Mouse (Mus musculus) neural tube, embryonic 15.5 days (tissue): ENCODE measurements around the gene Acp6. TPM values are rescaled to one million over a fixed set of nuclear protein-coding genes. Genes with fewer than 3 reads are reported as not detected.

Source experiments
- ATAC-seq: fragments of 200-750 bp; cut with Nextera tagmentation; 2 replicates; pipeline ENCODE4 v1.8.0; 2017; ENCODE audit warnings: mild to moderate bottlenecking, moderate TSS enrichment, moderate library complexity; ENCODE audit not compliant: low FRiP score
- H3K27ac ChIP-seq: fragments of 300-500 bp; sonication (generic); replicated peaks from 2 replicates; pipeline ENCODE4 v1.5.1; 2015; ENCODE audit warnings: mild to moderate bottlenecking, inconsistent platforms
- H3K27me3 ChIP-seq: fragments of 300-500 bp; sonication (generic); replicated peaks from 2 replicates; pipeline ENCODE4 v1.6.1; 2015; ENCODE audit warnings: inconsistent platforms
- H3K36me3 ChIP-seq: fragments of 300-500 bp; sonication (generic); 2 replicates; pipeline ENCODE4 v1.6.1; 2015; ENCODE audit warnings: inconsistent platforms
- H3K4me1 ChIP-seq: fragments of 300-500 bp; sonication (generic); 2 replicates; pipeline ENCODE4 v1.6.1; 2015; ENCODE audit warnings: inconsistent platforms
- H3K4me2 ChIP-seq: fragments of 300-500 bp; sonication (generic); 2 replicates; pipeline ENCODE4 v1.6.1; 2015; ENCODE audit warnings: inconsistent platforms, mild to moderate bottlenecking, moderate library complexity
- H3K4me3 ChIP-seq: fragments of 300-500 bp; sonication (generic); replicated peaks from 2 replicates; pipeline ENCODE4 v1.5.1; 2015; ENCODE audit warnings: mild to moderate bottlenecking, inconsistent platforms
- H3K9ac ChIP-seq: fragments of 300-500 bp; sonication (generic); replicated peaks from 2 replicates; pipeline ENCODE4 v1.6.1; 2015; ENCODE audit warnings: mild to moderate bottlenecking, inconsistent platforms
- H3K9me3 ChIP-seq: fragments of 300-500 bp; sonication (generic); replicated peaks from 2 replicates; pipeline ENCODE4 v1.6.1; 2016; ENCODE audit warnings: inconsistent platforms
- WGBS: fragments of 180-500 bp; shearing (Covaris S2); methylation state at CpG from one replicate; pipeline ENCODE4 v1.1.7; 2015; ENCODE audit warnings: mixed read lengths; 5-methylcytosine and 5-hydroxymethylcytosine counted together
- polyA plus RNA-seq: library from polyadenylated mRNA; unstranded; fragments of >200 nt; fragmentation: Nextera tagmentation; extraction: Ambion mirVana; gene quantifications from 2 replicates; pipeline ENCODE4 v1.2.1, GENCODE M21; 2015

Gene Acp6
- polyA plus RNA-seq, 1 experiment from 2014 or later = 21.8 TPM

DNA sequence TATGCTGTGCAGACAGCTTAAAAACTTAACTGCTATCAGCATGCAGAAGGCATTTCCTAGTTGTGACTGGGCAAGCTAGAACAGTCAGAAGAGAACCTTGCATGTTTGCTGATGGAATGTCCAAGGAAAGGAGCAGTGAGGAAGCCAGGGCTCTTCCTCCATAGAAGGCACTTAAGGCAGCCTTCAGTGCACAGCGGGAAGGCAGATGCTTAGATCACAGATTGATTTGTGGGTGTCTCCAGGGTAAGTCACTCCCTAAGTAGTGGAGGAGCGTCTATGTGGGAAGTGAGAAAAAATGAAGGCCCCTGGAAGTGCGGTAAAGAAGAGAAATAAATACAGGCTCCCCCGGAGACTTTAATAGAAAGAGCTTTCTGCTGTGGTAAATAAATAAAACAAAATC lies 40.7 kb downstream of the Acp6 start:
- Histone ChIP-seq H3K9ac (no peak overlapping the region), H3K4me2 (no peak overlapping the region), H3K4me3 (no peak overlapping the region), H3K36me3 (no peaks in the 10 kb centered on the region), H3K27ac (no peak overlapping the region), H3K9me3 (no peaks in the 10 kb centered on the region), H3K4me1 (peaks cover 9% of the 10 kb centered on the region; the same call in 1 of the 2 replicates), H3K27me3 (no peaks in the 10 kb centered on the region)
- no peak for ATAC-seq
- 15% methylated on average over 4 of the region's 4 CpGs for WGBS

DNA sequence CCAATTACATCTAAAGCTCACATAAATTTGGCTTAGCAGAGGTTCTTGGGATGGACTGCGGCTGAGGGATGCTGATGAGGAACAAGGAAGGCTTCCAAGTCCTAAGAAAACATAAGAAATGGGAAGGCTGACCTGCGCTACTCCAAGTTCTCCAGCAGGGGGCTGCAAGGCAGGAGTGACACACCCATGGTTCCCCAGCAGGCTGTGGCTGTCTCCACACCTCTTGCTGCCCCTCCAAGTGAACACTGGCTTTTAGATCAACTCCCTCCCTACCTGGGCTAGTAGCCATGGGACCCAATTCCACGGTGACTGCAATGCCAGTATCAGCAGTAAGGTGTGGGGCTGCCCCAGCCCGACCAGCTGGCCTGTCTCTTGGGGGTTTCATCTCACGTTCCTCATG lies 43.4 kb downstream of the Acp6 start:
- Histone ChIP-seq H3K36me3 (peaks cover 26% of the 10 kb centered on the region), H3K4me1 (peaks cover 9% of the 10 kb centered on the region; the same call in 1 of the 2 replicates), H3K9ac (no peak overlapping the region), H3K4me2 (no peak overlapping the region), H3K27me3 (no peaks in the 10 kb centered on the region), H3K9me3 (no peaks in the 10 kb centered on the region), H3K27ac (no peak overlapping the region), H3K4me3 (no peak overlapping the region)
- WGBS = 52% methylated on average over 5 of the region's 5 CpGs
- ATAC-seq = peak; percentile 23; the same call in 1 of the 2 replicates

DNA sequence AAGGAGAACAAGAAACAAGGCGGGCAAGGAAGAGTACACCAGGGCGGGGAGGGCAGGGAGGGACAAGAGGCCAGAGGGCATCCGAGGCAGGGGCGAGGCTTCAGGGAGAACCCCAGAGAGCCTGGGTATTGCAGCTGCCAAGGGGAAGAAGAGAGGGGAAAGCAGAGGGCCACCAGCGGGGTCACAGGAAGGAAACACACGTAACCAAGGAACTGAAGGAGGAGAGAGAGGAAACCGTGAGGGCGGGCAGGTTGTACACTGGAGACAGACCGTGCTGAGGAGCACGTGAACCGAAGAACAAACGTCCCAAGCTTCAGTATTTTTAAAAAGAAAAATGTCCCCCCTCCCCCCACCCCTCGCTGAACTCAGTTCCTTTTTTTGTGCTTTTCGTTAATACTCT lies 45.3 kb downstream of the Acp6 start:
- Histone ChIP-seq H3K27me3 (no peaks in the 10 kb centered on the region), H3K4me2 (no peak overlapping the region), H3K9ac (no peak overlapping the region), H3K27ac (no peak overlapping the region), H3K9me3 (no peaks in the 10 kb centered on the region), H3K36me3 (peaks cover 45% of the 10 kb centered on the region), H3K4me3 (no peak overlapping the region), H3K4me1 (peaks cover 9% of the 10 kb centered on the region)
- no peak for ATAC-seq
- WGBS = 81% methylated on average over 14 of the region's 14 CpGs

DNA sequence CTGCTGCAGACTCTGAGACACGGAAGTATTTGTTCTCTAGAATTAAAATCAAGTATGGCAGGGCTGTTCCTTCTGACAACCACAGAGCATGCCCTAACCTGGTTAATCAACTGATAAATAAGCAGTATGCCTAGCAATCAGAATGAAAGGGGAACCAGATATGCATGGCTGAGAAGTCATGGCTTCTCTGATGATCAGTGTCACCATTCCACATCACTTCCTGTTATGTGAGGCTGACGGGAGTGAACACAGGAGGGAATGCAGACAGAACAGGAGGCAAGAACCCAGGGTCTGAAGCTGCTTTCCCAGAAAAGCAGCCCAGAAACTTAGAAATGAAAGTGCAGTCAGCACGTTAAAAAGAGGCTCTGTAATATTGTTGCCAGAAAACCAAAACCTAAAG lies 47.9 kb downstream of the Acp6 start:
- peaks cover 4% of the 10 kb centered on the region; the same call in 1 of the 2 replicates for H3K4me1 ChIP-seq
- no peaks in the 10 kb centered on the region for H3K27me3 ChIP-seq
- no peak overlapping the region for H3K9ac ChIP-seq
- H3K36me3 ChIP-seq = peaks cover 70% of the 10 kb centered on the region
- H3K27ac ChIP-seq = no peak overlapping the region
- no peak overlapping the region for H3K4me2 ChIP-seq
- no peak overlapping the region for H3K4me3 ChIP-seq
- 69% methylated on average over 3 of the region's 3 CpGs for WGBS
- ATAC-seq = no peak
- no peaks in the 10 kb centered on the region for H3K9me3 ChIP-seq

DNA sequence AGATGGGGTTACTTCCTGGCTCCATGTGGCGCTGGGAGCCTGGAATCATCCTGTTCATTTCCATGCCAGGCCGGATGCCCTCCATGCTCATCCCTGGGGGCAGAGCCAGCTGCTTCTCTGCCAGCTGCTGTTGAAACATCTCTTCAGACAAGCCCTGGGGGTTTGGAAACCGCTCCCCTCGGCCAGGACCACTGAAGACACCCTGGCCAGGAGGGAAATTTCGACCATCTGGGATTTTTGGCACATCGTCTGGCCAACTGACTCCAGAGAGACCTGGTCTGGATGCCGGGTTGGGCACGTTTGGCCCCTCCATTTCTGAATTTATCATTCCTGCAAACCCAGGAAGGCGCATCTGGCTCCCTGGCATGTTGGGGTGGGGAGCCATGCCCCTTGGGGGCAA lies 50.8 kb downstream of the Acp6 start:
- Histone ChIP-seq H3K4me1 (peaks cover 4% of the 10 kb centered on the region; the same call in 1 of the 2 replicates), H3K36me3 (peaks cover 94% of the 10 kb centered on the region), H3K27me3 (no peaks in the 10 kb centered on the region), H3K4me3 (no peak overlapping the region), H3K27ac (no peak overlapping the region), H3K9ac (no peak overlapping the region), H3K9me3 (no peaks in the 10 kb centered on the region), H3K4me2 (no peak overlapping the region)
- ATAC-seq = no peak
- 70% methylated on average over 9 of the region's 9 CpGs for WGBS

DNA sequence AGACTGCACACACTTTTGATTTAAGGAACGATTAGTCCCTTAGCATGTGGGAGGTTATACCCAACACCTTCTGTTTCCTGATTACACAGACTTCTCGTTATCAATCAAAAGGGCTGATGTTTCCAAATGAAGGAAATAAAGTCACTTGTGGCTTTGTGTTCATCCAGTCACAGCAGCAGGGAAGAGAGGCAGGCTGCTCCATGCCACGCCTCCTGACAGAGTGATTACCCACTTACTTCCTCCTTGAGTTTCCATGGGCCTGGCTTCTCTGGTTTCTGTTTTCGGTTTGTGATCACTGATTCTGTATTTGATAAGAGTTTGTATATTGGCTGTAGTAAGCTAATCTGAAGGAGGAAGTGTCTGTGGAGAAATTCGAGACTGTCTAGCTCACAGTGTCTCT lies 52.6 kb downstream of the Acp6 start:
- Histone ChIP-seq H3K4me3 (no peak overlapping the region), H3K27me3 (no peaks in the 10 kb centered on the region), H3K4me1 (peaks cover 7% of the 10 kb centered on the region; the same call in 1 of the 2 replicates), H3K36me3 (peaks cover 93% of the 10 kb centered on the region), H3K27ac (no peak overlapping the region), H3K4me2 (no peak overlapping the region), H3K9me3 (no peaks in the 10 kb centered on the region), H3K9ac (no peak overlapping the region)
- no peak for ATAC-seq
- 95% methylated on average over 5 of the region's 5 CpGs for WGBS

DNA sequence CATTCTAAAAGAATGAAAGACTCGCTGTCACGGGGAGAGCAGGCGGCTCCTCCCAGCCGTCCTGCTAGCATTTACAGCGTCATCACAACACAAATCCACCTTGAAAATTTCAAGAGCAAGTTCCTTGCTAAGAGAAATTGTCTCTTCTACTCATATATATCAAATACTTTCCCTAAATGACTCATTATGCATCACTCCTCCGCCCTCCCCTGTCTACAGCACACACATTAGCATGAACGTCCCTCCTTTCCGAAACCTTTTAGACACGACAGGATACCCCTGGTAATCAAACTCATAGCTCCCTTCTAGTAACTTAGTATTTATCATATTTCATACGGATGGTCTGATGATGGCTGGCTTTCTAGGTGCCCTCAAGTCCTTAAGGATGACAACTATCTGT lies 55.3 kb downstream of the Acp6 start:
- Histone ChIP-seq H3K27ac (no peak overlapping the region), H3K4me3 (no peak overlapping the region), H3K27me3 (no peaks in the 10 kb centered on the region), H3K4me1 (peaks cover 10% of the 10 kb centered on the region; the same call in 1 of the 2 replicates), H3K9ac (no peak overlapping the region), H3K9me3 (no peaks in the 10 kb centered on the region), H3K36me3 (peaks cover 72% of the 10 kb centered on the region), H3K4me2 (no peak overlapping the region)
- ATAC-seq = no peak
- 92% methylated on average over 10 of the region's 10 CpGs for WGBS

DNA sequence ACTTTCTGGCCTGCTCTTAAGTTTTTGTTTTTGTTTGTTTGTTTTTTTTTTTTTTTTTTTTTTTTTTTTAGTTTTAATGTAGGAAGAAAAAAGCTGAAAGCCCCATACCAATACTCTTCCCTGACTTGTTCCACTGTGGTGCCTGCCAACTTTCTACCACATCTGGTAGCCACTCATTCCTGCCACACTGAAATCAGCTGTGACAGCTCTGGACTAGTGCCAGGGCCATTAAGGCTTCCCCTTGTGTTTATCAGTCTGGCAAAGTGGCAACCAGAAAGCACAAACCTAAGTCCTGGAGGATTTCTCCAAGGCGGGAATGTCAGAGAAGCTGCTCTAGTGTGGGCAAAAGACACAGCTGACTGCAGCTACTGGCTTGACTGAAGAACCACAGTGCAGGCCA lies 55.9 kb downstream of the Acp6 start:
- peaks cover 70% of the 10 kb centered on the region for H3K36me3 ChIP-seq
- no peak overlapping the region for H3K9ac ChIP-seq
- H3K9me3 ChIP-seq = no peaks in the 10 kb centered on the region
- peaks cover 6% of the 10 kb centered on the region; the same call in 1 of the 2 replicates for H3K4me1 ChIP-seq
- ATAC-seq = no peak
- H3K4me3 ChIP-seq = no peak overlapping the region
- WGBS = 44% methylated on average over 1 of the region's 1 CpGs
- no peaks in the 10 kb centered on the region for H3K27me3 ChIP-seq
- H3K27ac ChIP-seq = no peak overlapping the region
- no peak overlapping the region for H3K4me2 ChIP-seq

DNA sequence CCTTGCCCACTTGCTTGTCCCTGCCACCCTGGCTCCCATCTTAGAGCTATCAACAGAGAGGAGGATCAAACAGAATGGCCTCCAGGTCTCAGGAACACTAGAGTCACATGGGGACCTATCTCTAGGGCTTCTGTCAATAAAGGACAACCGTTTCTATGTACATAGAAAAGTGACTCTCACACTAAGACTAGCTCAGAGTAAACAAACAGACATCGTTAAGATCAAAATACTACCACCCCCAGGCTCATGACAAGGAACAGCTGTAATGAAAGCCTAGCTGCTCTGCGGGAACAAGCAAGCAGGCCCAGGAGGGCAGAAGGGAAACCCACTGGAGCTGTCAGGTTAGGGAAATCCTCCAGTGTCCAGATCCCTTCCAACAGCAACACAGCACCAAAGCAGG lies 56.9 kb downstream of the Acp6 start:
- Histone ChIP-seq H3K4me2 (no peak overlapping the region), H3K9ac (no peak overlapping the region), H3K4me3 (no peak overlapping the region), H3K4me1 (0 out of 2 replicates have a peak, but pooled peaks cover 5% of the 10 kb centered on the region), H3K27me3 (no peaks in the 10 kb centered on the region), H3K9me3 (no peaks in the 10 kb centered on the region), H3K36me3 (peaks cover 63% of the 10 kb centered on the region), H3K27ac (no peak overlapping the region)
- ATAC-seq = no peak
- WGBS = 69% methylated on average over 3 of the region's 3 CpGs

DNA sequence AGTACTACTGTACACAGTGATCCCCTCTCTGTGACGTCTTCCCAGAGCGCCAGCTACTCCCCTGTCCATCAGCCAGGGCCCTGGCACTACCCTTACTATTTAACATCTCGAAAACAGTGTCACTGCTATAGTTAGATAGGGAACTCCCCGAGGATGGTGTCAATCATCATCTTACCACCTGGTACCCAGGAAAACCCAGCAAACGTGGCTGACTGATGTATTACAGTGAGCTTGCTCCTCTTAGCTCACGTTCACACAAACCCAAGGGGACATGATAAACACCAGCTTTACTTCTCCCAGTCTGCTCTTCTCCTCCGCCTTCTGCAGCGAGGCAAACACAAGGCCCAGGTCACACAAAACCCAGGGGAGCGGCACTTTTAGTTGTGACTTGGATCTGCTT lies 64.7 kb downstream of the Acp6 start:
- 66% methylated on average over 9 of the region's 9 CpGs for WGBS
- no peak overlapping the region for H3K4me3 ChIP-seq
- no peak overlapping the region for H3K9ac ChIP-seq
- H3K4me2 ChIP-seq = no peak overlapping the region
- H3K36me3 ChIP-seq = peaks cover 21% of the 10 kb centered on the region
- H3K9me3 ChIP-seq = no peaks in the 10 kb centered on the region
- no peaks in the 10 kb centered on the region for H3K27me3 ChIP-seq
- H3K4me1 ChIP-seq = peaks cover 26% of the 10 kb centered on the region
- no peak overlapping the region for H3K27ac ChIP-seq
- ATAC-seq = no peak

DNA sequence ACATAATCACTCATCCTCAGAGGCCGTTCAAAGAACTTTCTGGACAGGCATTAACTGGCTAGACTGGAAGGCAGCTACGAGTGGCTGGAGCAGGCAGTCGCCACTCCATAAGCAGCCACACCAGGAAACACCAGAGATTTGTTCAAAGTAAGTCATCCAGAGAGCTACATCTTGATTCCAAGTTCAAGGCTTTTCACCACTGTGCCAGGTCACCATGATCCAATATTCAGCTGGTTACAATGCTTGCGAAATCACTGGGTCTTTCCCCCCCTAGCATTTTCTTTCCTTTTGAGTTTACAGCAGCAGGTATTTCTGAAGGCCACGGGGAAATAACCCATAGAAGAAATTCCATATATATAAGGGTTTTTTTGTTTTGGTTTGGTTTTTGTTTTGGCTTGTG lies 66.7 kb downstream of the Acp6 start:
- 80% methylated on average over 5 of the region's 5 CpGs for WGBS
- H3K4me3 ChIP-seq = no peak overlapping the region
- H3K27me3 ChIP-seq = no peaks in the 10 kb centered on the region
- no peak overlapping the region for H3K27ac ChIP-seq
- H3K9me3 ChIP-seq = no peaks in the 10 kb centered on the region
- no peak overlapping the region for H3K4me2 ChIP-seq
- no peak for ATAC-seq
- H3K9ac ChIP-seq = no peak overlapping the region
- peaks cover 33% of the 10 kb centered on the region for H3K4me1 ChIP-seq
- H3K36me3 ChIP-seq = peaks cover 15% of the 10 kb centered on the region

DNA sequence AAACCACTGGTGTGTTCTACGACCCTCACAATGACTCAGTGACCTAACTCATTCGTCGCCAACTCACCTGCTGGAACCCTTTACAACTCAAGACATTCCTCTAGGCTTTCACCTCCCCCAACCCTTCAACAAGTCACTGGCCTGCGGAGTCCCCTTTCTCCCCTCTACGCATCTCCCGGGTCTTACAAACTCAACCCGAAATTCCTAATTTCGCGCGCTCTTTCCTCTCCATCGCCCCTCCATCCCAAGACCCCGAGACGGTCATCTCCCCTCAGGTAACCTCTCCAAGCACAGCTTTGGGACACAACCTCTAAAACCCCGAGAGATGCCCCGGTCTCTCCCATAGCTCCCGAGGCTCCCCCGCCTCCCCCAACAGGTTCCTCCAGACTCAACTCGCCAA lies 68.1 kb downstream of the Acp6 start:
- peak overlapping the region; percentile 89 for H3K27ac ChIP-seq
- H3K4me3 ChIP-seq = peak overlapping the region; percentile 72
- no peaks in the 10 kb centered on the region for H3K27me3 ChIP-seq
- H3K4me2 ChIP-seq = peak overlapping the region; percentile 83
- no peaks in the 10 kb centered on the region for H3K9me3 ChIP-seq
- peak overlapping the region; percentile 90 for H3K9ac ChIP-seq
- WGBS = 1% methylated on average over 18 of the region's 18 CpGs
- peaks cover 33% of the 10 kb centered on the region for H3K4me1 ChIP-seq
- H3K36me3 ChIP-seq = peaks cover under 1% of the 10 kb centered on the region
- peak; percentile 25 for ATAC-seq
